Mouse (Mus musculus) cortical plate, adult 2 months (tissue): Measurements from ENCODE around the gene Irgq.

Experiments
- CTCF ChIP-seq: fragments of 200-500 bp; IDR thresholded peaks from 2 replicates; pipeline ENCODE4 v1.5.1; 2011; ENCODE audit warnings: mild to moderate bottlenecking, control low read depth, low read length; ENCODE audit not compliant: insufficient read depth; ENCODE audit errors: extremely low read depth
- POLR2A ChIP-seq: fragments of 200-500 bp; IDR thresholded peaks from 2 replicates; pipeline ENCODE4 v1.6.1; 2011; ENCODE audit warnings: mild to moderate bottlenecking, low read length, control low read depth; ENCODE audit not compliant: insufficient read depth; ENCODE audit errors: extremely low read depth

- TF ChIP-seq CTCF (no peak; the same call in 1 of the 2 replicates), POLR2A (no peak)
Observed at GRCm38 (mm10) chr7:24572455-24572854, 42.0 kb downstream of the Irgq start.
